Mouse (Mus musculus): ENCODE data around the gene Gatc. TPM values are rescaled to one million over a fixed set of nuclear protein-coding genes. Genes with fewer than 3 reads are reported as not detected.

The Gatc gene
- total and polyA plus RNA-seq, 3 experiments: 6.2 to 34.0 (median 14.4) TPM

DNA sequence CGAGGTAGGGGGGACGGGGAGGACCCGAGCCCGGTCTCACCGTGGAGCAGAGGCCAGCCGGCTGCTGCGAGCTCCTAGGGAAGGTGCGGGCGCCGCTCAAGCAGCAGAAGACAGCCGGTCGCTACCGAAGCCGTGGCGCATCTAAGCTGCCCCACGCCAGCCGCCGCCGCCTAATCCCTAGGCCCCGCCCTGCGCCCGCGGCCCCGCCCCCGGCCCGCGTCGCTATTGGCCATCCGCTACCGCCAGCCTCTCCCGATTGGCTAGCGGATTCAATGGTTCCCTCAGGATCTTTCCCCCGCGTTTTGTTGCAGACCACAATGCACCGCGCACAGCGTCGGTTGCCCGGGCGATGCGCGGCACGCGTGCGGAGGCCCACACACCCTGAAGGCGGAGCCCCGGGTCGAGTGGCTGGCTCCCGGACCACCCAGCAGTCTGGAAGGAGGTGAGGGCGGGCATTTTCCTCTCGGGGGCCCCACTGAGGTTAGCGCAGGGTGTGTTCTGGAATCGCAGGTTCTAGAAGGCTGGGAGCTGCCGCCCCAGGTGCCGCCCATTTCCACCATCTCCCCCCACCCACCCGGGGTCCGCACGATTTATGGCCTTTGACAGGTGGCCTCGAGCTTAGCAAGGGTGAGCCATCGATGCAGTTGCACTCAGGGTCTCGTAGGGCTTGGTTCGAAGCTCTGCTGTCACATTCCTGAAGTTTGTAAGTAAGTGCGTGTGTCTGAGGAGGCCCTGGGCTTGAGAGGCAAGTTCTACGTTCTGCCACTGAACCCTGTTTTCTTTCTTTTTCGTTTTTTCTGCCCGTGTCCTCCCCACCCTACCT lies 40.0 kb downstream of the Gatc start, which contains the start of gene Dynll1:
Gene Dynll1 (minus strand): TSS at position 208 of the 823 bp plus-strand sequence.
- in situ Hi-C loops (cut with MboI; ENCODE audit: low pct_ligation_motif_present, low pct_unique_long_range_greater_than_20kb, low sequenced_read_pairs): loop anchor here (5.0 kb wide), 1 partner anchor 41 kb away; the partner anchor contains the start of genes Gatc and Triap1
- Histone ChIP-seq H3K27me3 (replicated peaks) (no peaks in the 10 kb centered on the region), H3K9me3 (replicated peaks; ENCODE audit: low read length) (peaks cover 3% of the 10 kb centered on the region), H3K27ac (ENCODE audit: insufficient read depth, low read depth) (peak within 1 kb of the TSS; percentile 62; the same call in 1 of the 2 replicates), H3K4me2 (ENCODE audit: insufficient read depth, low read depth, poor library complexity, severe bottlenecking) (peak within 1 kb of the TSS; percentile 73), H3K36me3 (replicated peaks in 1 of 2; ENCODE audit: control insufficient read depth in 1 of 2, insufficient read depth in 1 of 2, low read length in 1 of 2) (peaks cover 20 to 36% of the 10 kb centered on the region in 2 experiments), H3K79me2 (replicated peaks; ENCODE audit: control insufficient read depth, extremely low read depth, insufficient read depth, poor library complexity, severe bottlenecking) (peaks cover 18% of the 10 kb centered on the region), H3K4me1 (ENCODE audit: control insufficient read depth in 1 of 2, insufficient read depth in 2 of 2) (peaks cover 0 to 22% of the 10 kb centered on the region in 2 experiments; a peak in 3 of 4 replicates), H3K4me3 (replicated peaks in 1 of 3; ENCODE audit: low read depth in 2 of 3, low read length in 2 of 3, poor library complexity in 1 of 3) (peak within 1 kb of the TSS; percentile 73 to 86 (median 76)), H3K9ac (ENCODE audit: insufficient read depth, low read depth) (peak within 1 kb of the TSS; percentile 66)
- TF ChIP-seq ZNF384 (IDR thresholded peaks at IDR 0.05; ENCODE audit: low read depth, low read length) (no peak), CHD2 (IDR thresholded peaks at IDR 0.05; ENCODE audit: low read length) (peak; percentile 91), MEF2A (IDR thresholded peaks at IDR 0.05; ENCODE audit: borderline replicate concordance, low read depth, low read length) (peak; percentile 56; the same call in 1 of the 2 replicates), MAZ (IDR thresholded peaks at IDR 0.05; ENCODE audit: low read depth, low read length) (peak; percentile 46; the same call in 1 of the 2 replicates), PAX5 (IDR thresholded peaks at IDR 0.05; ENCODE audit: low read length) (no peak), TBP (conservative IDR thresholded peaks at IDR 0.05; ENCODE audit: low read depth, low read length) (peak; percentile 69), JUN (IDR thresholded peaks at IDR 0.05; ENCODE audit: insufficient read depth, low read depth, low read length) (no peak), SIN3A (IDR thresholded peaks at IDR 0.05; ENCODE audit: low read length) (peak; percentile 97), MAFK (IDR thresholded peaks at IDR 0.05; ENCODE audit: insufficient replicate concordance, low read length) (peak; percentile 95), RCOR1 (conservative IDR thresholded peaks at IDR 0.05; ENCODE audit: low read depth, low read length) (peak; percentile 100), CHD1 (IDR thresholded peaks at IDR 0.05; ENCODE audit: low read depth, low read length) (no peak), CTCF (conservative IDR thresholded peaks at IDR 0.05 in 1 of 2, IDR thresholded peaks at IDR 0.05 in 1 of 2; ENCODE audit: low read depth in 2 of 2, low read length in 2 of 2) (no peak), EP300 (IDR thresholded peaks at IDR 0.05; ENCODE audit: low read length) (no peak), USF2 (conservative IDR thresholded peaks at IDR 0.05; ENCODE audit: low read depth, low read length) (no peak), JUND (conservative IDR thresholded peaks at IDR 0.05; ENCODE audit: low read depth, low read length) (no peak), ETS1 (conservative IDR thresholded peaks at IDR 0.05; ENCODE audit: low read depth, low read length) (0 out of 2 replicates have a peak, but pooled peaks have one; percentile 14), NRF1 (IDR thresholded peaks at IDR 0.05; ENCODE audit: low read depth, low read length) (peak; percentile 54), ZMIZ1 (IDR thresholded peaks at IDR 0.05; ENCODE audit: low read depth, low read length) (peak; percentile 95), HCFC1 (IDR thresholded peaks at IDR 0.05; ENCODE audit: low read depth, low read length) (peak; percentile 74), IRF4 (IDR thresholded peaks at IDR 0.05; ENCODE audit: low read depth, low read length) (0 out of 2 replicates have a peak, but pooled peaks have one; percentile 55), GABPA (IDR thresholded peaks at IDR 0.05; ENCODE audit: insufficient replicate concordance, low read depth, low read length) (no peak), SMC3 (IDR thresholded peaks at IDR 0.05; ENCODE audit: low read depth, low read length) (no peak), USF1 (IDR thresholded peaks at IDR 0.05; ENCODE audit: low read depth, low read length) (no peak), RAD21 (IDR thresholded peaks at IDR 0.05; ENCODE audit: low read depth, low read length) (no peak), MXI1 (IDR thresholded peaks at IDR 0.05; ENCODE audit: low read depth, low read length) (peak; percentile 100), TCF12 (IDR thresholded peaks at IDR 0.05; ENCODE audit: low read depth, low read length) (peak; percentile 94), KAT2A (IDR thresholded peaks at IDR 0.05; ENCODE audit: insufficient replicate concordance, low read length) (0 out of 2 replicates have a peak, but pooled peaks have one; percentile 35), MAX (IDR thresholded peaks at IDR 0.05; ENCODE audit: low read length) (peak; percentile 89), ZKSCAN1 (IDR thresholded peaks at IDR 0.05; ENCODE audit: borderline replicate concordance, low read depth, low read length) (no peak), ELF1 (IDR thresholded peaks at IDR 0.05; ENCODE audit: low read depth, low read length) (peak; percentile 58), POLR2A (IDR thresholded peaks at IDR 0.05; ENCODE audit: low read depth, low read length) (peak; percentile 97), NELFE (IDR thresholded peaks at IDR 0.05; ENCODE audit: low read depth, low read length) (peak; percentile 98), ZC3H11A (IDR thresholded peaks at IDR 0.05; ENCODE audit: low read depth, low read length) (no peak), MYC (IDR thresholded peaks at IDR 0.05; ENCODE audit: low read depth, low read length) (peak; percentile 22; the same call in 1 of the 2 replicates), BHLHE40 (IDR thresholded peaks at IDR 0.05; ENCODE audit: low read depth, low read length) (peak; percentile 98), POLR2AphosphoS2 (IDR thresholded peaks at IDR 0.05; ENCODE audit: low read depth, low read length) (peak; percentile 91), E2F4 (IDR thresholded peaks at IDR 0.05; ENCODE audit: insufficient replicate concordance, low read depth, low read length) (no peak), UBTF (IDR thresholded peaks at IDR 0.05; ENCODE audit: low read depth, low read length) (peak; percentile 41; the same call in 1 of the 2 replicates)
- DNase-seq (ENCODE audit: extremely low read depth): peak; percentile 97
- dilution Hi-C loops (cut with MboI; ENCODE audit: extremely low pct_ligation_motif_present, extremely low pct_unique_long_range_greater_than_20kb, low sequenced_read_pairs): no loop called here

All from CH12.LX (cell line).